Mouse (Mus musculus) hindbrain, embryonic 14.5 days (tissue): Measurements from ENCODE around the gene Serhl. TPM values are rescaled to one million over a fixed set of nuclear protein-coding genes. Genes with fewer than 3 reads are reported as not detected.

Experiments used
- ATAC-seq: fragments of 200-750 bp; cut with Nextera tagmentation; 2 replicates; pipeline ENCODE4 v1.8.0; 2017; ENCODE audit warnings: moderate number of reproducible peaks, mild to moderate bottlenecking, moderate TSS enrichment, moderate library complexity; ENCODE audit not compliant: low FRiP score
- DNase-seq: peaks from one replicate; pipeline ENCODE4 v3.0.0-alpha.2; 2015; ENCODE audit warnings: low spot score
- H3K27ac ChIP-seq: fragments of 300-500 bp; sonication (generic); 2 replicates; pipeline ENCODE4 v1.5.1; 2014; ENCODE audit warnings: mild to moderate bottlenecking, moderate library complexity
- H3K27me3 ChIP-seq: fragments of 300-500 bp; sonication (generic); 2 replicates; pipeline ENCODE4 v1.6.1; 2014; ENCODE audit warnings: mild to moderate bottlenecking, low read length, mixed read lengths; ENCODE audit not compliant: control insufficient read depth, insufficient read depth
- H3K36me3 ChIP-seq: fragments of 300-500 bp; sonication (generic); replicated peaks from 2 replicates; pipeline ENCODE4 v1.6.1; 2014; ENCODE audit not compliant: control insufficient read depth, insufficient read depth
- H3K4me1 ChIP-seq: fragments of 300-500 bp; sonication (generic); replicated peaks from 2 replicates; pipeline ENCODE4 v1.6.1; 2014; ENCODE audit warnings: antibody characterized with exemption, low read length, mixed read lengths; ENCODE audit not compliant: control insufficient read depth, insufficient read depth
- H3K4me2 ChIP-seq: fragments of 300-500 bp; sonication (generic); replicated peaks from 2 replicates; pipeline ENCODE4 v1.6.1; 2014; ENCODE audit warnings: mild to moderate bottlenecking, moderate library complexity
- H3K4me3 ChIP-seq: fragments of 300-500 bp; sonication (generic); replicated peaks from 2 replicates; pipeline ENCODE4 v1.5.1; 2014; ENCODE audit warnings: mild to moderate bottlenecking, low read length
- H3K9ac ChIP-seq: fragments of 300-500 bp; sonication (generic); 2 replicates; pipeline ENCODE4 v1.6.1; 2014
- H3K9me3 ChIP-seq: fragments of 300-500 bp; sonication (generic); 2 replicates; pipeline ENCODE4 v1.6.1; 2016; ENCODE audit warnings: low read length; ENCODE audit not compliant: control insufficient read depth
- WGBS: fragments of 180-500 bp; shearing (Covaris S2); extraction: QIAGEN DNeasy Blood & Tissue Kit; methylation state at CpG from one replicate; pipeline ENCODE4 v1.1.7; 2014; 5-methylcytosine and 5-hydroxymethylcytosine counted together
- polyA plus RNA-seq: library from polyadenylated mRNA; unstranded; fragments of >200 nt; fragmentation: Nextera tagmentation; extraction: Ambion mirVana; gene quantifications from 2 replicates; pipeline ENCODE4 v1.2.1, GENCODE M21; 2014

Gene Serhl
- polyA plus RNA-seq, 1 experiment from 2014 or later: 31.4 TPM

DNA sequence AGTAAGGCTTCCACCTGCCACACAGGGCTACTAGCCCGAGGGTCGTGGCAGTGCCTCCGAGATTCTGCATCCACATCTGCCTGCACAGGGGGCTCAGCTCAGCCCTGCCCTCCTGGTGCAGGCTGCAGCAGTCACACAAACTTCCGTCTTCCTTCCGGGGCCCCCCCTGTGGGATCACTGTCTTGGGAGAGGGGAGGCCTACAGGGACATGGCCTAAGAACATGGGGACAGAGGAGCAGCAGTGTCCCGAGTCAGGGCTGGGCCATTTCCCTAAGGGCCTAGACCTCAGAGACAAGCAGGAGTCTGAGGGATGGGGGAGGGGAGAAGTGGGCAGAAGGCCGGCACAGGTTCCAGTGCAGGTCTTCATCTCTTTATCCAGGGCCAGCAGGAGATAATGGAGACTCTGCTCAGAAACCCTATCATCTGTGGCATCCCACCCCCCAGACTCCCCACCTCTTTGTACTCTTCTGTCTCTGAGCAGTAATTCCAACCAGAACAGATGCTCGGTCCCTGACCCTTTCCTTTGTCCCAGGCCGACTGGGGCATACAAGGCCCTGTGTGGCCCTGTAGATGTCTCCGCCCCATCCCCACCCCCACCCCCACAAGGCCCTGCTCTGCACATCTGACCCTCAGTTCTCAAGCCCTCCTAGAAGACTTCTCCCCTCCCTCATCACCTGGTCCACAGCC is 71.9 kb downstream of the Serhl start:
- Histone ChIP-seq H3K27me3 (no peaks in the 10 kb centered on the region), H3K36me3 (peaks cover 54% of the 10 kb centered on the region), H3K4me1 (no peaks in the 10 kb centered on the region), H3K4me3 (no peak overlapping the region), H3K9me3 (no peaks in the 10 kb centered on the region), H3K27ac (no peak overlapping the region), H3K9ac (no peak overlapping the region), H3K4me2 (no peak overlapping the region)
- 19% methylated on average over 10 of the region's 10 CpGs for whole genome bisulfite sequencing
- no peak for ATAC-seq
- no peak for DNase-seq

DNA sequence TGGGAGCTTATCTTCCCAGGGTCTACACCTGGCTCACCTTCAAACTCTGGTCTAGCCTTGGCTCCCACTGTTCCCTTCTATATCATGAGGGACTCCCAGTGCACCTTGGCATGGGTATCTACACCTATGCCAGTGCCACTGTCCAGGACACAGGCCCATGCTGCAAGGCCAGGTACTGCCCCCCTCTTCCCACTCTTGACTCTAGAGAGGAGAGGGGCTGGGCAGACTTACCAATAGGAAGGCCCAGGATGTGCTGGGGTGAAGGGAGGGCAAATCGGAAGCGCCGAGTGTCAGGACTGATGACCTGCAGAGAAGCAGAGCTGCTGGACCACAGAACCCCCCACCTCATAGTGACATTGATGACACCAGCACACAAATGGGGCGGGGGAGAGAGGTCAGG is 72.7 kb downstream of the Serhl start:
- H3K9me3 ChIP-seq: no peaks in the 10 kb centered on the region
- ATAC-seq (no peak), DNase-seq (no peak)
- no peak overlapping the region for H3K4me3 ChIP-seq
- H3K4me1 ChIP-seq: no peaks in the 10 kb centered on the region
- H3K27me3 ChIP-seq: no peaks in the 10 kb centered on the region
- 88% methylated on average over 4 of the region's 4 CpGs for WGBS
- H3K27ac ChIP-seq: no peak overlapping the region
- H3K36me3 ChIP-seq: peaks cover 52% of the 10 kb centered on the region
- no peak overlapping the region for H3K9ac ChIP-seq
- H3K4me2 ChIP-seq: no peak overlapping the region

DNA sequence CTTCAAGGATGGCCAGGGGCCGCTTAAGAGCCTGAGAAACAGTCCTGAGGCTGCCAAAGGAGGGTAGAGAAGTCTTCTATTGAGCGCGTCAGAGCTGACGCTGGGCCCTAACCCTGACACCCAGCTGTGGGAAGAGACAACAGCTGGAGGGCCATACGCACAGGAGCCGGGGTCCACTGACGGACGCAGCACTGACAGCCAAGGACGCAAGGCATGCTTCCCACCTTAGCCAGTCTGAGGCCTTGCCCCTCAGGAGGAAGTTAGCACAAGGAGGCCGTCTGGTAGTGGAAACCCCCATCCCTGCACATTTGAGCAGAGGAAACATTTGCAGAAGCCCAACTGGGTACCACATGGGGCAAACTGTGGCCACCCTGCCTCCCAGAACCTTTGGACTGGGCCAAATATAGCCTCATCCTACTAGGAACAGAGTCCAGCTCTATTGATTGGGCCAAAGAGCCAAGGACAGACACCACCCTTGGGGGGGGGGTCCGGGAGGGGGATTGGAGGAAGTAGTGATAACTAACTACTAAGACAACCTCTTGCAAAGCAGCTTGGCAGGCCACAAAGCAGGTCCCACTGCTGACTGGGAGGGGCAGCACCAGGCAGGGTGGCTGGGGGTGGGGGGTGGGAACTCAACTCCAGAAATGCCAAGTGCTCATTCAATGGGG is 73.6 kb downstream of the Serhl start:
- Histone ChIP-seq H3K36me3 (peaks cover 46% of the 10 kb centered on the region), H3K4me2 (no peak overlapping the region), H3K27ac (no peak overlapping the region), H3K4me1 (no peaks in the 10 kb centered on the region), H3K9ac (no peak overlapping the region), H3K27me3 (no peaks in the 10 kb centered on the region), H3K4me3 (no peak overlapping the region), H3K9me3 (no peaks in the 10 kb centered on the region)
- DNase-seq: no peak
- 91% methylated on average over 11 of the region's 11 CpGs for WGBS
- ATAC-seq: no peak

DNA sequence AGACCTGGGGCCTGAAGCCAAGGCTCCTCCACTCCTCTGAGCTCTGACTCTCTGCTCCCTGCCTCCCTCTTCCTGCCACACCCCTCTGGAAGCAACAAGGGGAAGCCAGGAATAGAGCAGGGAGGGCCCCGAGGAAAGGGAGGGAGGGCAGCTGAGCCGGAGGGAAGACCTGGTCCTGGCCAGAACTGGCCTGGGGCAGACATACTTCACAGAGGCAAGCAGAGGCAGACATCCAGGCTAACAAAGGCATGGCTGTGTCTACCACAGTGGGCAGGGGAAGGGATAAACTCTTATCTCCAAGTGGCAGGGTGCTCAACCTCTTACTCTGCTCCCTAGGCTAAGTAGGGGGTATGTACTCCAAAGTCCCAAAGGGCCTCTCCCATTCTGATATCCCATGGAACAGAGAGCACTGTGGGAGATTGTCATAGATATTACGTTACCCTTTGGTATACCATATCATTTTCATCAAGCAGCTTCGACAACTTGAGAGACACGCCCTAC is 75.7 kb downstream of the Serhl start:
- H3K4me2 ChIP-seq: no peak overlapping the region
- no peaks in the 10 kb centered on the region for H3K27me3 ChIP-seq
- 0 out of 2 replicates have a peak, but pooled peaks cover 2% of the 10 kb centered on the region for H3K4me1 ChIP-seq
- DNase-seq: no peak
- 83% methylated on average over 5 of the region's 5 CpGs for WGBS
- ATAC-seq: no peak
- H3K27ac ChIP-seq: no peak overlapping the region
- H3K36me3 ChIP-seq: peaks cover 26% of the 10 kb centered on the region
- H3K9ac ChIP-seq: no peak overlapping the region
- H3K9me3 ChIP-seq: no peaks in the 10 kb centered on the region
- no peak overlapping the region for H3K4me3 ChIP-seq

DNA sequence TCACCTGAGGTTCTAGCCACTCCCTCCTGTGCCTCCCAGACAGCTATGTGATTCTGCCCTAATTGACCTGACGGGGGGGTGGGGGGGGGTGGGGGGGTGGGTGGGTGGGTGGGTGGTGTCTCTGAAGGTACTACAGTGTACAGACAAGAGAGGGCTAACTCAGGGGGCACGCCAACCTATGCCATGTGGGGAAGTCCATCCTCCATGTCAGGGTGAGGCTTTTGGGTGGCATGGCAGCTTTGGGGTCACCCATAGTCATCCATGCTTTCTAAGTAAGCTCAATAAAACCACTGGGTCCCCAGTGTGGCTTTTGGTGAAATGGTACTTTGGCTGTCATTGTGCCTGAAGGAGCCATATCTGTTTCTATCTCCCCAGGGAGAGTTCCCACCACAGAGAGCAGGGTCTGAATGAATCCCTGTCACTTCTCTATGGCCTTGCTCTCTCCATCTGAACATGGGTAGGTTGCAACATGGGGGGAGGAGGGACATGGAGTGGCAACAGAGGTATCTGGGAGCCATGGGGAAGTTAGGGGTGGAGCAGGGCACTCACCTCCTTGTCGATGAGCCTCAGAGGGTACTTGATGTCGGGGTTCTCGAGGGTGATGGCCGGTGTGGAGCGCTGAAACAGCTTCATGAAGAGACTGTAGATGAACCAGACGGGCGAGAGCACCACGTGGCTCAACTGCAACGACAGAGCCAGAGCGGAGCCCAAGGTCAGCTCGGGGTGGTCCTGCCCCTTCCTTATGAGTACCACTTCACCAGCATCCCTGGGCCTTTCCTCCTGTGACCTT is 76.4 kb downstream of the Serhl start:
- H3K9me3 ChIP-seq: no peaks in the 10 kb centered on the region
- no peak overlapping the region for H3K4me2 ChIP-seq
- H3K27me3 ChIP-seq: no peaks in the 10 kb centered on the region
- H3K4me3 ChIP-seq: no peak overlapping the region
- no peak overlapping the region for H3K27ac ChIP-seq
- 95% methylated on average over 13 of the region's 13 CpGs for WGBS
- H3K4me1 ChIP-seq: peaks cover 9% of the 10 kb centered on the region
- ATAC-seq (no peak), DNase-seq (no peak)
- H3K9ac ChIP-seq: no peak overlapping the region
- peaks cover 20% of the 10 kb centered on the region for H3K36me3 ChIP-seq

Other genes starting within 250 kb of the Serhl start
- gene Tcf20, start 101.6 kb upstream of the Serhl start, polyA plus RNA-seq: 14.0 TPM in 2 replicates
- 1.9 and 2.1 TPM in 2 replicates for gene Nfam1, start 56.2 kb upstream of the Serhl start, polyA plus RNA-seq
- gene Rrp7a, start 33.3 kb downstream of the Serhl start, polyA plus RNA-seq: 64.7 and 68.2 TPM in 2 replicates
- gene Poldip3, start 59.9 kb downstream of the Serhl start, polyA plus RNA-seq: 143 and 145 TPM in 2 replicates
- gene Cyb5r3, start 83.1 kb downstream of the Serhl start, polyA plus RNA-seq: 112 and 129 TPM in 2 replicates
- 2.3 and 4.2 TPM in 2 replicates for gene A4galt, start 162.3 kb downstream of the Serhl start, polyA plus RNA-seq